Mouse (Mus musculus): ENCODE measurements around the gene Grik3.

DNA sequence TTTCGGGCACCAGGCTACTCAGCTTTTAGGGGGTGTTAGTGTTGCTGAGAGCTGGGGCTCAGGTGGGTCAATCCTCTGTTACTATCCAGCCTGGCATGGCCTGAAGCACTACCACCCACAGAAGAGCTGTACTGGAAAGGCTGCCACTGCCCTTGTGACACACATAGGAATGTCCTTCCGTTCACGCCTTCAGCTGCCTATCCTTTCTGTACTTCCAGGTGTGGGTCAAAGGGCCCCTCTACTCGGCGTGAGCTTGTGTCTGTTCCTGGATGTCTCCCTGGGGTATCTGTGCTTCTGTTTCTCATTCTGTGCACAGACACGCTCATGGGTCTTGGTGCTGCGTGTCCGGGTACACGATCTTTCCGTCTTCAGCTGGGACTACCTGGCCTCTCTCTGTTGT is 73.1 kb downstream of the Grik3 start:
- TF ChIP-seq POLR2A (IDR thresholded peaks at IDR 0.05; ENCODE audit: borderline replicate concordance, low read depth, low read length) (no peak), CTCF (IDR thresholded peaks at IDR 0.05; ENCODE audit: low read depth, low read length) (no peak)
